12 mouse cellular contexts compared by ENCODE assay signal in the genomic region with DNA sequence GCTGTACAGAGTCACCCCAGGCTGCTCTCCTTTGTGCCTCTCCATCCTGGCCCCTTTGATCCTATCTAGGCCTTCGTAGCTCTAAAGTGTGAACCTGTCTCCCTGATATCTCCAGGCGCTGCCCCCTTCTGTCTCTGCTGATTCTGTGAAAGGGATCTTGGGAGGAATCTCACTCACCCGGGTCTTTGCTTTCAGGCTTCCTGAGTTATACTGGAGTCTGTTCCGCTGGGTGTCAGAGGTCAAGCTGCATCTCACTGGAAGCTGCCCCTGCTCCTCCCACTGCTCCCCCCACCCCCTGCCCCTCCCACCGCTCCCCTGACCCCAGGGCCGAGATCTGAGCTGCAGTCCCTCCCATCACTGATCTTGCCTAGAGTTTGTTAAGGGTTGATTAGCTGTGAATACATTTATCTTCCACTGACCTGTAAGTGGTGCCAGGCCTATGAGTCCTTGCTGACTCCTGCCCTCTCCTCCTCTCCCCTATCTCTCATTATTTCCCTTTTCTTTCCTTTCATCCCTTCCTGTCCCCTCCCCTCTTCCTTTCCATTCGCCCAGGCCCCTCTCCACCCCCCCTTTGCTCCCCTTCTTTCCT.
A peak's percentile ranks its signal among the peaks of the same experiment; 100 is the strongest.
DNase-seq lines count a peak whose midpoint lies in the region; ATAC-seq lines count a peak whose summit lies in the region.
"Had no signal": no experiment of that assay in that cellular context is flagged by ENCODE, and none has a peak within 500 bp of the region (broad histone marks: within the 10 kb centered on the region; RNA-seq: fewer than 3 reads in every experiment).

No protein-coding gene starts in this region.

- H3K4me3 ChIP-seq in kidney, embryonic 15.5 days (replicated peaks): peak overlapping the region; percentile 15; the same call in 1 of the 2 replicates
- no peak overlapping the region for H3K4me3 ChIP-seq in embryonic facial prominence, embryonic 11.5 days (ENCODE audit: low read depth, low read length)
- H3K4me3 ChIP-seq in hindbrain, embryonic 14.5 days (replicated peaks; ENCODE audit: low read length): no peak overlapping the region
- H3K4me3 ChIP-seq in neural tube, embryonic 13.5 days: no peak overlapping the region

- H3K36me3 ChIP-seq in kidney, embryonic 15.5 days: no peaks in the 10 kb centered on the region
- H3K36me3 ChIP-seq in embryonic facial prominence, embryonic 11.5 days (replicated peaks; ENCODE audit: control insufficient read depth, insufficient read depth, low read depth, low read length): no peaks in the 10 kb centered on the region
- no peaks in the 10 kb centered on the region for H3K36me3 ChIP-seq in hindbrain, embryonic 14.5 days (replicated peaks; ENCODE audit: control insufficient read depth, insufficient read depth)
- no peaks in the 10 kb centered on the region for H3K36me3 ChIP-seq in neural tube, embryonic 13.5 days

- H3K9me3 ChIP-seq in kidney, embryonic 15.5 days (replicated peaks): no peaks in the 10 kb centered on the region
- H3K9me3 ChIP-seq in embryonic facial prominence, embryonic 11.5 days (replicated peaks; ENCODE audit: control insufficient read depth, low read length): no peaks in the 10 kb centered on the region
- H3K9me3 ChIP-seq in hindbrain, embryonic 14.5 days (ENCODE audit: control insufficient read depth, low read length): no peaks in the 10 kb centered on the region
- no peaks in the 10 kb centered on the region for H3K9me3 ChIP-seq in neural tube, embryonic 13.5 days

- peak overlapping the region; percentile 48 for H3K4me2 ChIP-seq in kidney, embryonic 15.5 days
- no peak overlapping the region for H3K4me2 ChIP-seq in embryonic facial prominence, embryonic 11.5 days (ENCODE audit: low read depth, low read length)
- peak overlapping the region; percentile 25; the same call in 1 of the 2 replicates for H3K4me2 ChIP-seq in hindbrain, embryonic 14.5 days (replicated peaks)
- peak overlapping the region; percentile 27 for H3K4me2 ChIP-seq in neural tube, embryonic 13.5 days

- no peak overlapping the region for H3K9ac ChIP-seq in kidney, embryonic 15.5 days
- H3K9ac ChIP-seq in embryonic facial prominence, embryonic 11.5 days (replicated peaks; ENCODE audit: low read length): peak overlapping the region; percentile 34; the same call in 1 of the 2 replicates
- peak overlapping the region; percentile 34; the same call in 1 of the 2 replicates for H3K9ac ChIP-seq in hindbrain, embryonic 14.5 days
- no peak overlapping the region for H3K9ac ChIP-seq in neural tube, embryonic 13.5 days

- H3K27ac ChIP-seq in kidney, embryonic 15.5 days: 0 out of 2 replicates have a peak overlapping the region, but pooled peaks have one; percentile 9
- no peak overlapping the region for H3K27ac ChIP-seq in embryonic facial prominence, embryonic 11.5 days (replicated peaks; ENCODE audit: low read depth, low read length)
- no peak overlapping the region for H3K27ac ChIP-seq in hindbrain, embryonic 14.5 days
- no peak overlapping the region for H3K27ac ChIP-seq in neural tube, embryonic 13.5 days (replicated peaks)

- WGBS in kidney, embryonic 15.5 days: 13% methylated on average over 7 of the region's 7 CpGs
- 6% methylated on average over 7 of the region's 7 CpGs for WGBS in embryonic facial prominence, embryonic 11.5 days
- WGBS in hindbrain, embryonic 14.5 days: 9% methylated on average over 7 of the region's 7 CpGs
- 3% methylated on average over 7 of the region's 7 CpGs for WGBS in neural tube, embryonic 13.5 days

- DNase-seq in kidney, adult 8-10 months: no peak
- DNase-seq in embryonic facial prominence, embryonic 11.5 days (ENCODE audit: low spot score): peak; percentile 28
- DNase-seq in hindbrain, embryonic 14.5 days (ENCODE audit: low spot score): no peak
- DNase-seq in right cerebral cortex, postnatal 25 days: no peak
- DNase-seq in layer of hippocampus, adult 18-20 months (ENCODE audit: low spot score in 2 of 2): no peak
- no peak for DNase-seq in adrenal gland, adult 18-20 months (ENCODE audit: low spot score in 2 of 2)
- DNase-seq: cerebellum, adult 9-11 months; right cerebral cortex, adult 18-20 months; thymus, postnatal 14 days had no signal

- no peaks in the 10 kb centered on the region for H3K27me3 ChIP-seq in kidney, embryonic 15.5 days
- no peaks in the 10 kb centered on the region for H3K27me3 ChIP-seq in embryonic facial prominence, embryonic 11.5 days (ENCODE audit: control insufficient read depth, insufficient read depth, low read length)
- H3K27me3 ChIP-seq in hindbrain, embryonic 14.5 days (ENCODE audit: control insufficient read depth, insufficient read depth, low read length): no peaks in the 10 kb centered on the region
- no peaks in the 10 kb centered on the region for H3K27me3 ChIP-seq in neural tube, embryonic 13.5 days
- H3K27me3 ChIP-seq: CH12.LX had no signal

- ATAC-seq in kidney, embryonic 15.5 days (replicated peaks; ENCODE audit: low FRiP score): peak; percentile 43
- ATAC-seq in embryonic facial prominence, embryonic 11.5 days (replicated peaks; ENCODE audit: insufficient number of reproducible peaks, low FRiP score, low TSS enrichment, low read depth): peak; percentile 75
- no peak for ATAC-seq in hindbrain, embryonic 14.5 days (ENCODE audit: low FRiP score)
- no peak for ATAC-seq in neural tube, embryonic 13.5 days (ENCODE audit: low read depth)

- H3K4me1 ChIP-seq in kidney, embryonic 15.5 days: peaks cover 15% of the 10 kb centered on the region
- no peaks in the 10 kb centered on the region for H3K4me1 ChIP-seq in embryonic facial prominence, embryonic 11.5 days (ENCODE audit: control insufficient read depth, insufficient read depth, low read length)
- peaks cover 11% of the 10 kb centered on the region for H3K4me1 ChIP-seq in hindbrain, embryonic 14.5 days (replicated peaks; ENCODE audit: control insufficient read depth, insufficient read depth, low read length)
- H3K4me1 ChIP-seq in neural tube, embryonic 13.5 days (replicated peaks): peaks cover 23% of the 10 kb centered on the region

Comparison
In these comparisons a context has a peak if more than half of its experiments do, and no peak if none do; other contexts are left out.
1. ATAC-seq: peak in kidney, embryonic 15.5 days (single experiment) and embryonic facial prominence, embryonic 11.5 days (single experiment); none in hindbrain, embryonic 14.5 days (single experiment) and neural tube, embryonic 13.5 days (single experiment).
2. H3K9ac ChIP-seq: peak in embryonic facial prominence, embryonic 11.5 days (single experiment) and hindbrain, embryonic 14.5 days (single experiment); none in kidney, embryonic 15.5 days (single experiment) and neural tube, embryonic 13.5 days (single experiment).